Mouse (Mus musculus) testis, adult 2 months (tissue): Measurements from ENCODE around the gene Thnsl2. TPM values are rescaled to one million over a fixed set of nuclear protein-coding genes. Genes with fewer than 3 reads are reported as not detected.

Experiments used
- H3K27ac ChIP-seq: fragments of 200-500 bp; 2 replicates; pipeline ENCODE4 v1.5.1; 2012; ENCODE audit warnings: low read depth, low read length; ENCODE audit not compliant: control insufficient read depth, insufficient read depth
- H3K27me3 ChIP-seq: fragments of 200-500 bp; 2 replicates; pipeline ENCODE4 v1.6.1; 2012; ENCODE audit warnings: mild to moderate bottlenecking, low read length, moderate library complexity; ENCODE audit not compliant: control insufficient read depth, insufficient read depth
- H3K36me3 ChIP-seq: fragments of 200-500 bp; 2 replicates; pipeline ENCODE4 v1.6.1; 2012; ENCODE audit warnings: mild to moderate bottlenecking, low read length; ENCODE audit not compliant: control insufficient read depth, insufficient read depth
- H3K4me1 ChIP-seq: fragments of 200-500 bp; 2 replicates; pipeline ENCODE4 v1.6.1; 2012; ENCODE audit warnings: low read length; ENCODE audit not compliant: control insufficient read depth, insufficient read depth
- H3K4me3 ChIP-seq: fragments of 200-500 bp; 2 replicates; pipeline ENCODE4 v1.5.1; 2012; ENCODE audit warnings: low read depth, mild to moderate bottlenecking, low read length, moderate library complexity, mixed read lengths; ENCODE audit not compliant: control insufficient read depth
- CTCF ChIP-seq: fragments of 200-500 bp; IDR thresholded peaks from 2 replicates; pipeline ENCODE4 v1.5.1; 2012; ENCODE audit warnings: low read depth, mild to moderate bottlenecking, inconsistent platforms, low read length, moderate library complexity; ENCODE audit not compliant: control insufficient read depth, insufficient read depth, insufficient replicate concordance
- POLR2A ChIP-seq: fragments of 200-500 bp; IDR thresholded peaks from 2 replicates; pipeline ENCODE4 v1.6.1; 2012; ENCODE audit warnings: low read depth, mild to moderate bottlenecking, inconsistent platforms, low read length, moderate library complexity; ENCODE audit not compliant: control insufficient read depth
- polyA plus RNA-seq: library from polyadenylated mRNA; depleted of rRNA; stranded (reverse); fragments of >200 nt; gene quantifications from 2 replicates; pipeline ENCODE4 v1.2.3, GENCODE M21; 2012

Thnsl2 gene
- polyA plus RNA-seq, 1 experiment: 4.0 TPM

GRCm38 (mm10) chr6:71149534-71149933 is 5.3 kb upstream of the Thnsl2 start:
- Histone ChIP-seq H3K4me3 (no peak overlapping the region), H3K4me1 (no peaks in the 10 kb centered on the region), H3K36me3 (no peaks in the 10 kb centered on the region), H3K27ac (no peak overlapping the region), H3K27me3 (no peaks in the 10 kb centered on the region)
- no peak for TF ChIP-seq POLR2A
- TF ChIP-seq CTCF: peak; percentile 58; the same call in 1 of the 2 replicates

GRCm38 (mm10) chr6:71148336-71148735 is 4.1 kb upstream of the Thnsl2 start:
- Histone ChIP-seq H3K4me1 (peaks cover 7% of the 10 kb centered on the region), H3K4me3 (no peak overlapping the region), H3K36me3 (no peaks in the 10 kb centered on the region), H3K27me3 (no peaks in the 10 kb centered on the region), H3K27ac (no peak overlapping the region)
- no peak for TF ChIP-seq CTCF
- no peak for TF ChIP-seq POLR2A

- TF ChIP-seq CTCF: no peak
- TF ChIP-seq POLR2A: no peak
- H3K36me3 ChIP-seq: no peaks in the 10 kb centered on the region
- no peaks in the 10 kb centered on the region for H3K27me3 ChIP-seq
- no peak overlapping the region; the same call in 1 of the 2 replicates for H3K27ac ChIP-seq
- H3K4me1 ChIP-seq: peaks cover 13% of the 10 kb centered on the region
- no peak overlapping the region for H3K4me3 ChIP-seq
Observed at GRCm38 (mm10) chr6:71145288-71145989, 1.2 kb upstream of the Thnsl2 start.

- peaks cover 13% of the 10 kb centered on the region for H3K4me1 ChIP-seq
- TF ChIP-seq POLR2A (no peak), CTCF (no peak)
- peak overlapping the region; percentile 86 for H3K27ac ChIP-seq
- H3K27me3 ChIP-seq: no peaks in the 10 kb centered on the region
- H3K36me3 ChIP-seq: no peaks in the 10 kb centered on the region
- H3K4me3 ChIP-seq: peak overlapping the region; percentile 94
Observed at GRCm38 (mm10) chr6:71143154-71143893, 915 bp downstream of the Thnsl2 start.

GRCm38 (mm10) chr6:71135031-71135430 is 9.2 kb downstream of the Thnsl2 start:
- no peak for TF ChIP-seq CTCF
- TF ChIP-seq POLR2A: no peak
- Histone ChIP-seq H3K4me1 (peaks cover 6% of the 10 kb centered on the region), H3K27ac (no peak overlapping the region), H3K36me3 (no peaks in the 10 kb centered on the region), H3K4me3 (no peak overlapping the region), H3K27me3 (no peaks in the 10 kb centered on the region)

GRCm38 (mm10) chr6:71133559-71133958 is 10.7 kb downstream of the Thnsl2 start:
- H3K4me1 ChIP-seq: peaks cover 6% of the 10 kb centered on the region
- no peak overlapping the region for H3K4me3 ChIP-seq
- TF ChIP-seq POLR2A (no peak), CTCF (no peak)
- H3K27ac ChIP-seq: no peak overlapping the region
- H3K36me3 ChIP-seq: no peaks in the 10 kb centered on the region
- no peaks in the 10 kb centered on the region for H3K27me3 ChIP-seq

GRCm38 (mm10) chr6:71131038-71131437 is 13.2 kb downstream of the Thnsl2 start:
- Histone ChIP-seq H3K4me3 (no peak overlapping the region), H3K36me3 (no peaks in the 10 kb centered on the region), H3K4me1 (peaks cover 6% of the 10 kb centered on the region), H3K27me3 (no peaks in the 10 kb centered on the region), H3K27ac (no peak overlapping the region)
- TF ChIP-seq CTCF: no peak
- no peak for TF ChIP-seq POLR2A
